Mouse (Mus musculus) stomach, embryonic 16.5 days (tissue): ENCODE results near the gene Zfp28. TPM values are rescaled to one million over a fixed set of nuclear protein-coding genes. Genes with fewer than 3 reads are reported as not detected.

Source experiments
- ATAC-seq: fragments of 200-750 bp; cut with Nextera tagmentation; 2 replicates; pipeline ENCODE4 v1.8.0; 2017; ENCODE audit warnings: moderate number of reproducible peaks, moderate TSS enrichment; ENCODE audit not compliant: insufficient read depth, low FRiP score
- H3K27ac ChIP-seq: fragments of 300-500 bp; sonication (generic); 2 replicates; pipeline ENCODE4 v1.5.1; 2014; ENCODE audit warnings: low read length
- H3K27me3 ChIP-seq: fragments of 300-500 bp; sonication (generic); 2 replicates; pipeline ENCODE4 v1.6.1; 2014; ENCODE audit warnings: low read length, control low read depth, mixed read lengths; ENCODE audit not compliant: control insufficient read depth, insufficient read depth
- H3K36me3 ChIP-seq: fragments of 300-500 bp; sonication (generic); 2 replicates; pipeline ENCODE4 v1.6.1; 2014; ENCODE audit warnings: low read length; ENCODE audit not compliant: control insufficient read depth, insufficient read depth
- H3K4me1 ChIP-seq: fragments of 300-500 bp; sonication (generic); 2 replicates; pipeline ENCODE4 v1.6.1; 2014; ENCODE audit warnings: low read length, control low read depth, mixed read lengths; ENCODE audit not compliant: control insufficient read depth, insufficient read depth
- H3K4me2 ChIP-seq: fragments of 300-500 bp; sonication (generic); 2 replicates; pipeline ENCODE4 v1.6.1; 2014; ENCODE audit warnings: low read depth, low read length, mixed read lengths
- H3K4me3 ChIP-seq: fragments of 300-500 bp; sonication (generic); replicated peaks from 2 replicates; pipeline ENCODE4 v1.5.1; 2014; ENCODE audit warnings: mild to moderate bottlenecking, low read length
- H3K9ac ChIP-seq: fragments of 300-500 bp; sonication (generic); 2 replicates; pipeline ENCODE4 v1.6.1; 2014; ENCODE audit warnings: low read length
- H3K9me3 ChIP-seq: fragments of 300-500 bp; sonication (generic); replicated peaks from 2 replicates; pipeline ENCODE4 v1.6.1; 2016; ENCODE audit warnings: low read length, control low read depth; ENCODE audit not compliant: control insufficient read depth
- WGBS: fragments of 180-500 bp; shearing (Covaris S2); extraction: QIAGEN DNeasy Blood & Tissue Kit; methylation state at CpG from one replicate; pipeline ENCODE4 v1.1.7; 2014; 5-methylcytosine and 5-hydroxymethylcytosine counted together
- polyA plus RNA-seq: library from polyadenylated mRNA; unstranded; fragments of >200 nt; fragmentation: Nextera tagmentation; extraction: Ambion mirVana; gene quantifications from 2 replicates; pipeline ENCODE4 v1.2.1, GENCODE M21; 2015

The Zfp28 gene
- polyA plus RNA-seq, 1 experiment from 2014 or later, result 6.4 TPM

GRCm38 (mm10) chr7:6419894-6420293 lies 36.8 kb downstream of the Zfp28 start:
- no peaks in the 10 kb centered on the region for H3K36me3 ChIP-seq
- H3K4me1 ChIP-seq, result no peaks in the 10 kb centered on the region
- H3K4me3 ChIP-seq, result no peak overlapping the region
- no peak overlapping the region for H3K27ac ChIP-seq
- ATAC-seq, result no peak
- WGBS, result 74% methylated on average over 6 of the region's 6 CpGs
- H3K9ac ChIP-seq, result no peak overlapping the region
- no peaks in the 10 kb centered on the region for H3K27me3 ChIP-seq
- H3K4me2 ChIP-seq, result no peak overlapping the region
- H3K9me3 ChIP-seq, result no peaks in the 10 kb centered on the region

- no peak overlapping the region for H3K27ac ChIP-seq
- no peak for ATAC-seq
- H3K9ac ChIP-seq, result no peak overlapping the region
- 88% methylated on average over 3 of the region's 3 CpGs for WGBS
- H3K36me3 ChIP-seq, result no peaks in the 10 kb centered on the region
- no peak overlapping the region for H3K4me3 ChIP-seq
- H3K9me3 ChIP-seq, result no peaks in the 10 kb centered on the region
- no peaks in the 10 kb centered on the region for H3K4me1 ChIP-seq
- no peak overlapping the region for H3K4me2 ChIP-seq
- H3K27me3 ChIP-seq, result no peaks in the 10 kb centered on the region
Measured at GRCm38 (mm10) chr7:6429381-6429780, 46.3 kb downstream of the Zfp28 start.

- ATAC-seq, result no peak
- H3K9ac ChIP-seq, result no peak overlapping the region
- H3K4me1 ChIP-seq, result no peaks in the 10 kb centered on the region
- WGBS, result 36% methylated on average over 2 of the region's 2 CpGs
- H3K9me3 ChIP-seq, result no peaks in the 10 kb centered on the region
- no peak overlapping the region for H3K4me2 ChIP-seq
- no peaks in the 10 kb centered on the region for H3K36me3 ChIP-seq
- H3K4me3 ChIP-seq, result no peak overlapping the region
- no peak overlapping the region for H3K27ac ChIP-seq
- H3K27me3 ChIP-seq, result no peaks in the 10 kb centered on the region
Measured at GRCm38 (mm10) chr7:6430342-6430741, 47.2 kb downstream of the Zfp28 start.

- ATAC-seq, result no peak
- H3K36me3 ChIP-seq, result no peaks in the 10 kb centered on the region
- WGBS, result 78% methylated on average over 3 of the region's 3 CpGs
- no peaks in the 10 kb centered on the region for H3K4me1 ChIP-seq
- no peak within 1 kb of the TSS for H3K27ac ChIP-seq
- H3K4me2 ChIP-seq, result no peak within 1 kb of the TSS
- H3K27me3 ChIP-seq, result no peaks in the 10 kb centered on the region
- H3K9me3 ChIP-seq, result no peaks in the 10 kb centered on the region
- H3K9ac ChIP-seq, result no peak within 1 kb of the TSS
- H3K4me3 ChIP-seq, result no peak within 1 kb of the TSS
Measured at GRCm38 (mm10) chr7:6438388-6438787, 55.3 kb downstream of the Zfp28 start, which contains the start of gene Olfr1344. TSS of gene Olfr1344 (plus strand) at chr7:6438688.

- 71% methylated on average over 2 of the region's 2 CpGs for WGBS
- no peak for ATAC-seq
- no peak overlapping the region for H3K4me3 ChIP-seq
- H3K36me3 ChIP-seq, result no peaks in the 10 kb centered on the region
- no peaks in the 10 kb centered on the region for H3K4me1 ChIP-seq
- H3K9ac ChIP-seq, result no peak overlapping the region
- no peak overlapping the region for H3K27ac ChIP-seq
- H3K9me3 ChIP-seq, result no peaks in the 10 kb centered on the region
- H3K27me3 ChIP-seq, result no peaks in the 10 kb centered on the region
- no peak overlapping the region for H3K4me2 ChIP-seq
Measured at GRCm38 (mm10) chr7:6441173-6441572, 58.1 kb downstream of the Zfp28 start.

Other genes starting within 250 kb of the Zfp28 start
- 15.0 and 22.0 TPM in 2 replicates for gene Zfp787, start 227.3 kb upstream of the Zfp28 start, polyA plus RNA-seq
- 28.8 and 32.7 TPM in 2 replicates for gene Zfp444, start 211.1 kb upstream of the Zfp28 start, polyA plus RNA-seq
- gene Galp, start 186.2 kb upstream of the Zfp28 start, polyA plus RNA-seq, result not detected in 2 replicates
- gene Zscan5b, start 161.0 kb upstream of the Zfp28 start, polyA plus RNA-seq, result not detected in 2 replicates
- gene Epp13, start 130.6 kb upstream of the Zfp28 start, polyA plus RNA-seq, result not detected in 2 replicates
- 7.4 and 9.8 TPM in 2 replicates for gene Zfp667, start 96.7 kb upstream of the Zfp28 start, polyA plus RNA-seq
- gene Zfp583, start 52.0 kb upstream of the Zfp28 start, polyA plus RNA-seq, result 4.6 and 5.9 TPM in 2 replicates
- gene Gm3854, start 39.5 kb upstream of the Zfp28 start, polyA plus RNA-seq, result 1.3 and 1.7 TPM in 2 replicates
- 2.8 and 3.0 TPM in 2 replicates for gene Zfp78, start 20.0 kb upstream of the Zfp28 start, polyA plus RNA-seq
- 0.31 TPM in 1 of 2 replicates, not detected in the other for gene Smim17, start 15.4 kb downstream of the Zfp28 start, polyA plus RNA-seq
- not detected in 2 replicates for gene Gm20715, start 27.0 kb downstream of the Zfp28 start, polyA plus RNA-seq
- not detected in 2 replicates for gene Olfr1344, start 55.4 kb downstream of the Zfp28 start, polyA plus RNA-seq
- not detected in 2 replicates for gene Olfr1336, start 72.9 kb downstream of the Zfp28 start, polyA plus RNA-seq
- gene Olfr1346, start 83.8 kb downstream of the Zfp28 start, polyA plus RNA-seq, result not detected in 2 replicates
- gene Olfr5, start 103.6 kb downstream of the Zfp28 start, polyA plus RNA-seq, result not detected in 2 replicates
- not detected in 2 replicates for gene Olfr1347, start 116.5 kb downstream of the Zfp28 start, polyA plus RNA-seq
- gene Olfr1348, start 125.5 kb downstream of the Zfp28 start, polyA plus RNA-seq, result not detected in 2 replicates
- gene Olfr1349, start 139.7 kb downstream of the Zfp28 start, polyA plus RNA-seq, result not detected in 2 replicates
- not detected in 2 replicates for gene Olfr1350, start 181.5 kb downstream of the Zfp28 start, polyA plus RNA-seq